Mouse (Mus musculus): ENCODE data around the gene Dclk1.

- no peak for TF ChIP-seq POLR2A (IDR thresholded peaks at IDR 0.05; ENCODE audit: control insufficient read depth, low read depth, low read length)
- TF ChIP-seq CTCF (IDR thresholded peaks at IDR 0.05; ENCODE audit: control insufficient read depth, insufficient read depth, insufficient replicate concordance, low read depth, low read length), result no peak
These were observed 301.9 kb downstream of the Dclk1 start for GRCm38 (mm10) chr3:55543929-55544684.
